Mouse (Mus musculus): ENCODE measurements around the gene Lin37. TPM values are rescaled to one million over a fixed set of nuclear protein-coding genes. Genes with fewer than 3 reads are reported as not detected.

The Lin37 gene
- total RNA-seq, 2 experiments from 2014 or later, result 39.8 to 67.5 TPM

GRCm38 (mm10) chr7:30587842-30588667 is 28.4 kb upstream of the Lin37 start:
- no peak for ATAC-seq (replicated peaks; ENCODE audit: poor library complexity)

GRCm38 (mm10) chr7:30586455-30587020 is 26.9 kb upstream of the Lin37 start:
- ATAC-seq (replicated peaks; ENCODE audit: poor library complexity), result no peak

GRCm38 (mm10) chr7:30585170-30585569 is 25.5 kb upstream of the Lin37 start:
- no peak for ATAC-seq (replicated peaks; ENCODE audit: poor library complexity)

- no peak for ATAC-seq (replicated peaks; ENCODE audit: poor library complexity)
These were observed 24.7 kb upstream of the Lin37 start for GRCm38 (mm10) chr7:30584339-30584738.

GRCm38 (mm10) chr7:30581547-30581946 is 21.9 kb upstream of the Lin37 start:
- no peak for ATAC-seq (replicated peaks; ENCODE audit: poor library complexity)

GRCm38 (mm10) chr7:30579950-30580349 is 20.3 kb upstream of the Lin37 start:
- no peak for ATAC-seq (replicated peaks; ENCODE audit: poor library complexity)

GRCm38 (mm10) chr7:30572969-30573368 is 13.3 kb upstream of the Lin37 start:
- peak; percentile 91 for ATAC-seq (replicated peaks; ENCODE audit: poor library complexity)

GRCm38 (mm10) chr7:30572389-30572788 is 12.8 kb upstream of the Lin37 start:
- peak; percentile 52 for ATAC-seq (replicated peaks; ENCODE audit: poor library complexity)

- ATAC-seq (replicated peaks; ENCODE audit: poor library complexity), result no peak
These were observed 7.9 kb upstream of the Lin37 start for GRCm38 (mm10) chr7:30567555-30567954.

- no peak for ATAC-seq (replicated peaks; ENCODE audit: poor library complexity)
These were observed 6.4 kb upstream of the Lin37 start for GRCm38 (mm10) chr7:30566033-30566432.

- ATAC-seq (replicated peaks; ENCODE audit: poor library complexity), result no peak
These were observed 5.4 kb upstream of the Lin37 start, which contains the start of gene Igflr1 for GRCm38 (mm10) chr7:30564970-30565571. Gene Igflr1, plus strand, starts transcription at chr7:30565427.

- 0 out of 2 replicates have a peak, but pooled peaks have one; percentile 1 for ATAC-seq (replicated peaks; ENCODE audit: poor library complexity)
These were observed 4.3 kb upstream of the Lin37 start for GRCm38 (mm10) chr7:30563906-30564280.

- peak; percentile 68 for ATAC-seq (replicated peaks; ENCODE audit: poor library complexity)
These were observed 3.7 kb upstream of the Lin37 start, which contains the start of the genes U2af1l4, Gm49396 and Psenen for GRCm38 (mm10) chr7:30563117-30563905. Gene U2af1l4, plus strand, starts transcription at chr7:30563301. Gene Gm49396, plus strand, starts transcription at chr7:30563344. Gene Psenen, minus strand, starts transcription at chr7:30563627.

GRCm38 (mm10) chr7:30562526-30563116 is 3.0 kb upstream of the Lin37 start:
- peak; percentile 6; the same call in 1 of the 2 replicates for ATAC-seq (replicated peaks; ENCODE audit: poor library complexity)

GRCm38 (mm10) chr7:30560296-30560695 is 658 bp upstream of the Lin37 start:
- ATAC-seq (replicated peaks; ENCODE audit: poor library complexity), result no peak

GRCm38 (mm10) chr7:30558656-30559442 is 789 bp downstream of the Lin37 start:
- ATAC-seq (replicated peaks; ENCODE audit: poor library complexity), result peak; percentile 13; the same call in 1 of the 2 replicates

- no peak for ATAC-seq (replicated peaks; ENCODE audit: poor library complexity)
These were observed 1.6 kb downstream of the Lin37 start for GRCm38 (mm10) chr7:30557901-30558514.

GRCm38 (mm10) chr7:30556894-30557536 is 2.6 kb downstream of the Lin37 start:
- no peak for ATAC-seq (replicated peaks; ENCODE audit: poor library complexity)
